Mouse (Mus musculus) left cerebral cortex, adult 6 months (tissue): Measurements from ENCODE around the gene Hyal2. TPM values are rescaled to one million over a fixed set of nuclear protein-coding genes. Genes with fewer than 3 reads are reported as not detected.

Experiments used
- long read RNA-seq, 2 experiments: library from polyadenylated mRNA; unstranded; transcript quantifications; one replicate each; pipeline ENCODE4 v2.0.0; 2019 to 2020
- polyA plus RNA-seq: library from polyadenylated mRNA; unstranded; fragments of <200 nt; fragmentation: Nextera tagmentation; gene quantifications from 2 replicates; pipeline ENCODE4 v1.2.3, GENCODE M21; 2021

The Hyal2 gene
- 11.2 and 13.4 TPM in 2 replicates for polyA plus RNA-seq
- long read RNA-seq, experiment 1, transcript Hyal2-201 (4 exons, 1,893 nt), result major isoform, 60 of 67 reads
- long read RNA-seq, experiment 1, partial matches to known transcripts, result 1 of 67 reads
- long read RNA-seq, experiment 1, other reads (novel, unspliced or antisense), result 2 of 67 reads
- long read RNA-seq, experiment 2, transcript Hyal2-201 (4 exons, 1,893 nt), result major isoform, 24 of 26 reads
- long read RNA-seq, experiment 2, partial matches to known transcripts, result 1 of 26 reads
- long read RNA-seq, experiment 2, other reads (novel, unspliced or antisense), result 0 of 26 reads

GRCm38 (mm10) chr9:107567702-107568319, at the start of gene Hyal2:
Gene Hyal2, plus strand, starts transcription at chr9:107567945.

DNA sequence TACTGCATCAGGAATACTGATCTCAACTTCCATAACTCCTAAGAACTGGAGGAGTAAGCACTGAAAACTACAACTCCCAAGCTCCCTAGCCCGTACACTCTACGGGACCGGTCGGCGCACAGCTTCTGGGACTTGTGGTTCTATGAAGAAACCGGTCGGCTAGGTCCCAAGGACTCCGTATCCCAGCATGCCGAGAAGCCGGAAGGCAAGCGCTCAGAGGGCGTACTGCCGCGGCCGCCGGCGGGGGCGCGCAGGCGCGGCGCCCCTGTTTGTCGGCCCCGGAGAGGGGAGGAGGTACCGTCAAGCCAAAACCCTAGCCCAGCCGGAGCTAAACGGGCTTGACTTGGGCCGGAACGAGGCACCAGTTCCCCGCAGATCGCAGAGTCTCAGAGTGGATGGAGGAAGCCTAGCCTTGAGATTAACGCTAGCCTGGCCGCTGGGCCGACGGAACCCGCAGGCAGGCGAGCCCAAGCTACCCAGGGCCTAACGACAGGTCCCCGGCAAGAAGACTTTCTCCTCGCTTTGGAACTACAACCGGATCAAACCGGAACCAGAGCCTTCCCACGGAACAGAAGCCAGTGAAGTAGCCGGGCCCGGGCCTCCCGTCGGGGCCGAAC, 33.8 kb upstream of the Hyal2 start, which contains the start of gene Tmem115:
Tmem115 (plus strand) TSS at position 155 of the 617 bp plus-strand sequence.

DNA sequence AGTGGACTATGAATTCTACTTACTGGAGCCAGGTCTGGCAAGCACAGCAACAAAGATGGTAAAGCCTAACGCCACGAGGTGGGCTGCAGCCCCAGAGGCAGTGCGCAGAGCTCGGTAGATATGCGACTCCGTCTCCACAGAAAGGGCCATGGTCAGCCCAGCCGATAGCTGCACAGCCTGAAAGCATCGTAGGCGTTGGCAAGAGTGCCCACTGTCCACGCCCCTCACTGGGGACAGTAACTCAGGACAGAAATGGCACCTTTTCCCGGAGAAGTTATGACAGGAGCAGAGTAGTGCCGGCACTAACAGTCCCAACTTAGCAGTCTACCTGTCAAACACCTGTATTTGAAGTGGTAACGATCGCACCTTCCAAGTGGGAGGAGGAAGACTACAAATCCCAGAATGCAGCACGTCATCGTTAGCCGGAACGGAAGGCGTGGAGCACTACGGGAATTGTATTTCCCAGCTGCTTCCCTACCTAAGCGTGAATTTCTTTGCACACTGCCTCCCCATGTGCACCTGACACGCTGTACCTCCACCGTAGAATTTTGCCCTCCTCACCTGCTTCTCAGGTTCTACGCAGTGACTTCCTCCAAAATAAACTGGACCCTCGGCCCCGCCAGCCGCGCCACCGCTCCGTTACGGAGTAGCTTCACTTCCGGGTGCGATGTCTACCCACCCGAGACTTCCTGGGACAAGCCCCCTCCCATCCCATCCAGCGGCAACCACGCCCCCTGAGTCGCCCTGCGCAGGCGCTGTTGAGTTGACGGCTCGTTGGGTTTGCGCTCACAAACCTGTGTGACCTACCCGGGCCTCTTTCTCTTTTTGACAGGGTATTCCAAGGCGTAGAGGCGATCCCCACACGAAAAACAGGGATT, 26.0 kb upstream of the Hyal2 start, which contains the start of the genes Cyb561d2 and Nprl2:
Cyb561d2 (minus strand) TSS at position 720 of the 878 bp plus-strand sequence.
Nprl2 (plus strand) TSS at position 753 of the 878 bp plus-strand sequence.

DNA sequence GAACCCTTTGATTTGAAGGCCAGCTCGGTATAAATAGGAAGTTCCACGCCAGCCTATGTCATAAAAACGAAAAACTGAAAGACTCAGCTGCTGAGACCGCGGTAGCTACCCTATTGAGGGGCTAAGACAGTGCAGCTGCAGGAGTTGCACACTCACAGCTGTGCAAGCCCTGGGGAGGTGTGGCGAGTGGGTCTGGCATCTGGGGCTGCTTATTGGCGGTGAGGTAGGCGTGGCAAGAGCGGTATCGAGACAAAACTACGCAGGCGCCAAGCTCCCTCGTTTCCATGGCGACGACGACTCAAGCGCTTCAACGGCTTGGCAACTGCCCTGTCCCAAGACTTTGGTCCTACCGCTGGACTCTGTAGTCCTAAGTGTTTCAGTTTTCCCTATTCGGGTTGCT, 20.7 kb upstream of the Hyal2 start, which contains the start of gene Zmynd10:
Zmynd10 (plus strand) TSS at position 273 of the 400 bp plus-strand sequence.

DNA sequence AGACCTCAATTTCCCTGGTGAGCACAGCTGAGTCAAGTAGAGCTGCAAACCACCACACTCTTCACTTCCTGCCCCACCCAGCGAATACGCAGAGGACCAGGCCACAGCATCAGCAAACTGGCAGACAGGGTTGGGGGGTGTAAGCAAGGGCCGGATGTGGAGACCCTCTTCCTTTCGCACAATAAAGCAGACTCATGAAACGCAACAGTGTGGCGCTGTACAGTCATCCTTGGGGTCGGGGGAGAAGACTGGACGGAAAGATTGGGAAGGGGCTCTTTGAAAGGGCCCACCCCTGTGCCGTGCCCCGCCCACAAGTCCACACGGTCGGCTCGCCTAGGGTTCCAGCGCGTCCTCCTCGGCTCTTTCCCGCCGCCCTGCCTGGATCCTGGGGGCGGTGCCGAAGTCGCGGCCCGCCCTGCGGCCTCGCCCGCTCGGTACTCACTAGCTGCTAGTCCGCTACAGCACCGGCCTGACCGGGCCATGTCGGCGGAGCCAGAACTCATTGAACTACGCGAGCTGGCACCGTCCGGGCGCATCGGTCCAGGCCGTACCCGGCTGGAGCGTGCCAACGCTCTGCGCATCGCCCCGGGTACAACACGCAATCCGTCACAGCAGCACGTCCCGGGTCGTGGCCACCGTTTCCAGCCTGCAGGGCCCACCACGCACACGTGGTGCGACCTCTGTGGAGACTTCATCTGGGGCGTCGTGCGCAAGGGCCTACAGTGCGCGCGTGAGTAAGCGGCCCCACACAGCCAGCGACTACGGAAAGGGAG, 16.4 kb upstream of the Hyal2 start, which contains the start of gene Rassf1:
Rassf1 (plus strand) TSS at position 439 of the 773 bp plus-strand sequence.

GRCm38 (mm10) chr9:107563029-107563581, 4.6 kb upstream of the Hyal2 start, which contains the start of gene Tusc2:
Gene Tusc2, plus strand, starts transcription at chr9:107563255.

DNA sequence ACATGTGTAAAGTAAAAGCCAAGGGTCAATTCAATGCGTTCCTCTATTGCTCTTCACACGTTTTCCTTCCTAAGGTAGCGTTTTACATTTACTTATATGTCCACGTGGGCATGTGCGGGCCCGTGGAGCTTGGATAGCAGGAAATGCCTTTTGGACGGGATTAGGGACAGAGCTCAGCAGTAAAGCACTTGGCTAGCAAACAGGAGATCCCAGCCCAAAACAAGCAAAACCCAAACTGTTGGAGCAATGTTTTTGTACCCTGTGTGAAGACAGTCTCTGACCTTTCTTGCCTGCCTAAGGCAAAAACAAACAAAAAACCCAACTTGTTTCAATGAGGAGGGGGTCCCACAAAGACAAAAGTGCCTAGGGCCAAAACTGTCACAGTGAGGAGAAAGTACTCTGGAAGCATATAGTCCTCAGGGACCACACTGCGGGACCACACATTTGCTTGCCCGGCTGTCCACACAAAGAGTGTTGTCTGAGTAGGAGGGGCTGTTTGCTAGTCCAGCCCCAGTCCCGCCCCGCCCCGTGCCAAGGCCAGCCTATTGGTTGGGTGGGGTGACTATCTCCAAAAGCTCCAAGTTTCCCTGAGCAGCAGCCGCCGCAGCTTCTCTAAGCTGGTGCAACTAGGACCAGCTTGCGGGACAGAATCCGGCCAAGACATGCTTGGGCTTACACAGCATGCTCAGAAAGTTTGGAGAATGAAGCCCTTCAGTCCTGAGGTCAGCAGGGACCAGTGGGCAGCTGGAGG, 8.8 kb downstream of the Hyal2 start, which contains the start of gene Hyal1:
Hyal1 (plus strand) TSS at position 571 of the 751 bp plus-strand sequence.

GRCm38 (mm10) chr9:107578587-107578986, 10.8 kb downstream of the Hyal2 start, which contains the start of gene Naa80:
Gene Naa80, plus strand, starts transcription at chr9:107578887.

GRCm38 (mm10) chr9:107580501-107581317, 13.0 kb downstream of the Hyal2 start, which contains the start of gene Hyal3:
Gene Hyal3, plus strand, starts transcription at chr9:107580818.

DNA sequence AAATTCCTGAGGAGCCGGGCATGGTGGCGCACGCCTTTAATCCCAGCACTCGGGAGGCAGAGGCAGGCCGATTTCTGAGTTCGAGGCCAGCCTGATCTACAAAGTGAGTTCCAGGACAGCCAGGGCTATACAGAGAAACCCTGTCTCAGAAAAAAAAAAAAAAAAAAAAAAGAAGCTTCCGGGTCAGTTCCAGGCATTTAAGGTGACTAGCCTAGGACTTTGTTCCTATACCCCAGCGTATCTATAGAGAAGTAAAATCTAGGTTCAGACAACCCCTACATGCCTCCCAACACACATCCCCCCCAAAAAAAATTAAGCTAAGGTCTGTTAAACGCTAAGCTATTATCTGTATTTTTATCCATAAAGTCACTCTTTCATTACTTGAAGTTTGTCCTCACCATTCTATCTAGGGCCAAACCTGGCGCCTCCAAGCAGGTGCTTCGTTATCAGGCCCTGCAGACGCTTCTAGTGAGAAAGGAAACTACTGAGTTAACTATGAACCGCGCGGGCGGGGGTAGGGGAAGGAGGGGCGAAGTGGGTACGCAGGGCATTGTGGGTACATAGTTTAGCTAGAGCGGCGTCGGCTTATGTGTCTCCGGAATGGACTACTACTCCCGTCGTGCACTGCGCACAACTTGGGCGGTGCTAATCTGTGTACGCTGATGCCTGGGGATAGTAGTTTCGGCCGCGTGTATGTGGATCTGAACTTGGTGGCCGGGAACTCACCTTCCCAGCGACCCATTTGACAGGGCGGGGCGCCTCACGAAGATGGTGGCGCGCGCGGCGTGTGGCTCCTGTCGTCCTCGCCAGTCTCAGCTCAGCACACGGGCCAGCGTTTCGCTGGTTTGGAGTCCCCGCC, 19.5 kb downstream of the Hyal2 start, which contains the start of gene Ifrd2:
Ifrd2 (plus strand) TSS at position 669 of the 859 bp plus-strand sequence.

DNA sequence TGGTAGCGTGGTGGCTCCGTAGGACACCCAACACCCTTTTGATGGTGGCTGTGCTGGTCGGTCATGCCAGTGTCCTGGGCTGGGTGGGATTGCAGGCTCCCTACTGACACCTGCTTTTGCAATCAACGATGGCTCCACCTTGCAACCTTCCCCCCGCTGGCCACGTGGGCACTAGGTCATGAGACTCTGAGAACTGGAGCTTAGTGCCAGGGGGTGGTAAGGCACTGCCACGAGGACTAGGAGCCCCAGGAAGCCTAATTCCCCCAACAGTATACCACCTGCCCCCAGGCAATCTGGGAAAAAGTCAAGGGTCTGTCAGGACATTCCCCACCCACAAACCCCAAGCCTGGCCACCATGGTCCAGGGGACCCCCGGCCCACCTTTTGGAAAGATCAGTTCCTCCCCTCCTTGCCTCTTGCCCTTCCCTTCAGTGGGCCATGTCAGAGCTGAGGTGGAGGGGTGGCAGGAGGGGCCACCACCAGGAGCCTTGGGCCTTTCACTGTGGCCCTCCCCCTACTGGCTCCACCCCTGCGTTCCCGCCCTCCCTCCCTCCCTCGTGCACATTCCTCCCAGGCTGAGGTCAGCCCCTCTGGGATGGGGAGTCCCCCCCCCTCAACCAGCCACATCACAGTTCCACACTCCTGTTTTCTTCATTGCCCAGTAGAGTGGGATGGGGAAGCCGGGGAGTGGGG, 41.1 kb downstream of the Hyal2 start, which contains the start of gene Sema3b:
Sema3b (minus strand) TSS at position 489 of the 692 bp plus-strand sequence.

Other genes with a start within 250 kb of the Hyal2 start
- gene Hemk1, start 229.6 kb upstream of the Hyal2 start, polyA plus RNA-seq, result 10.7 and 14.4 TPM in 2 replicates
- 1.4 and 1.5 TPM in 2 replicates for gene 6430571L13Rik, start 227.3 kb upstream of the Hyal2 start, polyA plus RNA-seq
- gene Cacna2d2, start 168.3 kb upstream of the Hyal2 start, polyA plus RNA-seq, result 3.9 and 5.6 TPM in 2 replicates
- gene Tmem115, start 34.0 kb upstream of the Hyal2 start, polyA plus RNA-seq, result 38.4 and 40.4 TPM in 2 replicates
- gene Cyb561d2, start 25.8 kb upstream of the Hyal2 start, polyA plus RNA-seq, result 34.9 and 46.6 TPM in 2 replicates
- gene Nprl2, start 25.7 kb upstream of the Hyal2 start, polyA plus RNA-seq, result 62.2 and 70.1 TPM in 2 replicates
- gene Zmynd10, start 20.6 kb upstream of the Hyal2 start, polyA plus RNA-seq, result 3.4 and 5.1 TPM in 2 replicates
- 11.1 and 12.9 TPM in 2 replicates for gene Rassf1, start 16.4 kb upstream of the Hyal2 start, polyA plus RNA-seq
- gene Tusc2, start 4.7 kb upstream of the Hyal2 start, polyA plus RNA-seq, result 109 and 120 TPM in 2 replicates
- gene Hyal1, start 9.0 kb downstream of the Hyal2 start, polyA plus RNA-seq, result 2.2 and 2.6 TPM in 2 replicates
- 6.1 and 9.8 TPM in 2 replicates for gene Naa80, start 10.9 kb downstream of the Hyal2 start, polyA plus RNA-seq
- 0.40 and 0.54 TPM in 2 replicates for gene Hyal3, start 12.9 kb downstream of the Hyal2 start, polyA plus RNA-seq
- gene Ifrd2, start 19.7 kb downstream of the Hyal2 start, polyA plus RNA-seq, result 3.6 and 4.9 TPM in 2 replicates
- 1.7 and 2.5 TPM in 2 replicates for gene Sema3b, start 41.3 kb downstream of the Hyal2 start, polyA plus RNA-seq
- gene Gnai2, start 67.4 kb downstream of the Hyal2 start, polyA plus RNA-seq, result 38.9 and 84.2 TPM in 2 replicates
- gene Slc38a3, start 101.6 kb downstream of the Hyal2 start, polyA plus RNA-seq, result 41.4 and 55.2 TPM in 2 replicates
- 10.7 and 19.3 TPM in 2 replicates for gene Gnat1, start 111.8 kb downstream of the Hyal2 start, polyA plus RNA-seq
- 1.1 and 5.3 TPM in 2 replicates for gene Sema3f, start 142.5 kb downstream of the Hyal2 start, polyA plus RNA-seq
- 33.3 and 36.9 TPM in 2 replicates for gene Rbm5, start 203.1 kb downstream of the Hyal2 start, polyA plus RNA-seq